Mouse (Mus musculus) neural tube, embryonic 10.5 days (tissue): ENCODE results near the gene Zscan29.

ENCODE experiments used
- DNase-seq: peaks from one replicate; pipeline ENCODE4 v3.0.0-alpha.2; 2017; ENCODE audit warnings: low spot score; ENCODE audit errors: extremely low spot score

The Zscan29 gene

GRCm38 (mm10) chr2:121170980-121171742, at the start of gene Zscan29:
TSS of gene Zscan29 (minus strand) at chr2:121171125.
- peak; percentile 90 for DNase-seq

- DNase-seq: no peak
Observed at GRCm38 (mm10) chr2:121219994-121220393, 49.1 kb upstream of the Zscan29 start.

GRCm38 (mm10) chr2:121219177-121219576, 48.3 kb upstream of the Zscan29 start:
- DNase-seq: no peak

- DNase-seq: no peak
Observed at GRCm38 (mm10) chr2:121214491-121214890, 43.6 kb upstream of the Zscan29 start.

- DNase-seq: no peak
Observed at GRCm38 (mm10) chr2:121206541-121206940, 35.6 kb upstream of the Zscan29 start.

GRCm38 (mm10) chr2:121204276-121204675, 33.4 kb upstream of the Zscan29 start:
- DNase-seq: no peak

- DNase-seq: no peak
Observed at GRCm38 (mm10) chr2:121195466-121195865, 24.5 kb upstream of the Zscan29 start.

GRCm38 (mm10) chr2:121188530-121188929, 17.6 kb upstream of the Zscan29 start:
- no peak for DNase-seq

- no peak for DNase-seq
Observed at GRCm38 (mm10) chr2:121184142-121184541, 13.2 kb upstream of the Zscan29 start.

- DNase-seq: no peak
Observed at GRCm38 (mm10) chr2:121183431-121183830, 12.5 kb upstream of the Zscan29 start.

- no peak for DNase-seq
Observed at GRCm38 (mm10) chr2:121178828-121179479, 8.0 kb upstream of the Zscan29 start.

GRCm38 (mm10) chr2:121170481-121170971, 399 bp downstream of the Zscan29 start, which contains the start of gene Tubgcp4:
TSS of gene Tubgcp4 (plus strand) at chr2:121170654.
- no peak for DNase-seq

GRCm38 (mm10) chr2:121169902-121170301, 1.0 kb downstream of the Zscan29 start:
- peak; percentile 38 for DNase-seq

GRCm38 (mm10) chr2:121169173-121169572, 1.8 kb downstream of the Zscan29 start:
- no peak for DNase-seq

GRCm38 (mm10) chr2:121153100-121153499, 17.8 kb downstream of the Zscan29 start:
- no peak for DNase-seq

- DNase-seq: no peak
Observed at GRCm38 (mm10) chr2:121149679-121150078, 21.2 kb downstream of the Zscan29 start.

- DNase-seq: no peak
Observed at GRCm38 (mm10) chr2:121142415-121142814, 28.5 kb downstream of the Zscan29 start.

GRCm38 (mm10) chr2:121141216-121142035, 29.5 kb downstream of the Zscan29 start:
- DNase-seq: no peak

- peak; percentile 93 for DNase-seq
Observed at GRCm38 (mm10) chr2:121140018-121140882, 30.7 kb downstream of the Zscan29 start, which contains the start of the genes Adal and Lcmt2. TSS of gene Adal (plus strand) at chr2:121140428. TSS of gene Lcmt2 (minus strand) at chr2:121140653.

GRCm38 (mm10) chr2:121139266-121140017, 31.5 kb downstream of the Zscan29 start:
- DNase-seq: no peak
